Mouse (Mus musculus) lung, postnatal 0 days (tissue): Measurements from ENCODE around the gene Rnf31. TPM values are rescaled to one million over a fixed set of nuclear protein-coding genes. Genes with fewer than 3 reads are reported as not detected.
A peak's percentile ranks its signal among the peaks of the same experiment; 100 is the strongest.

ENCODE experiments used
- ATAC-seq: fragments of 200-750 bp; cut with Nextera tagmentation; 2 replicates; pipeline ENCODE4 v1.8.0; 2017; ENCODE audit warnings: moderate library complexity
- DNase-seq: peaks from one replicate; pipeline ENCODE4 v3.0.0-alpha.2; 2016; ENCODE audit warnings: low spot score
- H3K27ac ChIP-seq: fragments of 300-500 bp; sonication (generic); 2 replicates; pipeline ENCODE4 v1.5.1; 2014; ENCODE audit warnings: antibody characterized with exemption, mild to moderate bottlenecking, low read length, mixed read lengths
- H3K27me3 ChIP-seq: fragments of 300-500 bp; sonication (generic); replicated peaks from 2 replicates; pipeline ENCODE4 v1.6.1; 2014; ENCODE audit warnings: low read length, mixed read lengths; ENCODE audit not compliant: insufficient read depth
- H3K36me3 ChIP-seq: fragments of 300-500 bp; sonication (generic); 2 replicates; pipeline ENCODE4 v1.6.1; 2014; ENCODE audit warnings: low read length, mixed read lengths; ENCODE audit not compliant: insufficient read depth
- H3K4me1 ChIP-seq: fragments of 300-500 bp; sonication (generic); 2 replicates; pipeline ENCODE4 v1.6.1; 2014; ENCODE audit warnings: antibody characterized with exemption, low read depth, low read length, mixed read lengths; ENCODE audit not compliant: insufficient read depth
- H3K4me2 ChIP-seq: fragments of 300-500 bp; sonication (generic); replicated peaks from 2 replicates; pipeline ENCODE4 v1.6.1; 2014; ENCODE audit warnings: low read depth, mild to moderate bottlenecking, low read length, moderate library complexity, mixed read lengths
- H3K4me3 ChIP-seq: fragments of 300-500 bp; sonication (generic); 2 replicates; pipeline ENCODE4 v1.5.1; 2014; ENCODE audit warnings: low read depth, low read length
- H3K9ac ChIP-seq: fragments of 300-500 bp; sonication (generic); replicated peaks from 2 replicates; pipeline ENCODE4 v1.6.1; 2014; ENCODE audit warnings: low read depth, mild to moderate bottlenecking
- H3K9me3 ChIP-seq: fragments of 300-500 bp; sonication (generic); 2 replicates; pipeline ENCODE4 v1.6.1; 2016; ENCODE audit warnings: low read length, mixed read lengths
- CTCF ChIP-seq: IDR thresholded peaks from 2 replicates; pipeline ENCODE4 v1.5.1; 2016; ENCODE audit warnings: antibody characterized with exemption, mild to moderate bottlenecking
- EP300 ChIP-seq: IDR thresholded peaks from 2 replicates; pipeline ENCODE4 v1.6.1; 2016; ENCODE audit warnings: antibody characterized with exemption, mild to moderate bottlenecking, control low read depth
- WGBS: fragments of 180-500 bp; shearing (Covaris S2); extraction: QIAGEN DNeasy Blood & Tissue Kit; methylation state at CpG from one replicate; pipeline ENCODE4 v1.1.7; 2014; 5-methylcytosine and 5-hydroxymethylcytosine counted together
- polyA plus RNA-seq: library from polyadenylated mRNA; unstranded; fragments of >200 nt; fragmentation: Nextera tagmentation; extraction: Ambion mirVana; gene quantifications from 2 replicates; pipeline ENCODE4 v1.2.1, GENCODE M21; 2015

Gene Rnf31
- polyA plus RNA-seq, 1 experiment from 2014 or later: 24.1 TPM

- H3K36me3 ChIP-seq: peaks cover 41% of the 10 kb centered on the region
- no peak overlapping the region; the same call in 1 of the 2 replicates for H3K9ac ChIP-seq
- ATAC-seq (no peak), DNase-seq (no peak)
- no peak overlapping the region for H3K4me3 ChIP-seq
- H3K9me3 ChIP-seq: no peaks in the 10 kb centered on the region
- TF ChIP-seq EP300 (no peak), CTCF (no peak)
- H3K27ac ChIP-seq: no peak overlapping the region
- no peak overlapping the region for H3K4me2 ChIP-seq
- WGBS: 92% methylated on average over 16 of the region's 16 CpGs
- H3K4me1 ChIP-seq: peaks cover 5% of the 10 kb centered on the region
- H3K27me3 ChIP-seq: no peaks in the 10 kb centered on the region
These were observed 14.4 kb downstream of the Rnf31 start for GRCm38 (mm10) chr14:55605743-55606459.

GRCm38 (mm10) chr14:55608339-55608738 lies 16.8 kb downstream of the Rnf31 start:
- no peaks in the 10 kb centered on the region for H3K27me3 ChIP-seq
- no peak for DNase-seq
- no peak overlapping the region for H3K9ac ChIP-seq
- H3K4me2 ChIP-seq: no peak overlapping the region
- WGBS: 100% methylated on average over 6 of the region's 6 CpGs
- no peaks in the 10 kb centered on the region for H3K9me3 ChIP-seq
- no peak overlapping the region for H3K4me3 ChIP-seq
- H3K27ac ChIP-seq: no peak overlapping the region
- peaks cover 35% of the 10 kb centered on the region for H3K36me3 ChIP-seq
- H3K4me1 ChIP-seq: peaks cover 5% of the 10 kb centered on the region
- no peak for ATAC-seq
- TF ChIP-seq CTCF (no peak), EP300 (no peak)

- Histone ChIP-seq H3K4me1 (no peaks in the 10 kb centered on the region; the same call in 1 of the 2 replicates), H3K27ac (no peak overlapping the region), H3K9me3 (no peaks in the 10 kb centered on the region), H3K4me2 (no peak overlapping the region), H3K9ac (no peak overlapping the region), H3K36me3 (peaks cover 15% of the 10 kb centered on the region), H3K27me3 (no peaks in the 10 kb centered on the region), H3K4me3 (no peak overlapping the region)
- 43% methylated on average over 6 of the region's 6 CpGs for WGBS
- TF ChIP-seq CTCF (no peak), EP300 (no peak)
- no peak for ATAC-seq
- DNase-seq: no peak
These were observed 21.8 kb downstream of the Rnf31 start for GRCm38 (mm10) chr14:55613346-55613745.

- Histone ChIP-seq H3K9ac (no peak overlapping the region), H3K36me3 (peaks cover 2% of the 10 kb centered on the region; the same call in 1 of the 2 replicates), H3K27me3 (no peaks in the 10 kb centered on the region), H3K27ac (peak overlapping the region; percentile 44; the same call in 1 of the 2 replicates), H3K4me1 (no peaks in the 10 kb centered on the region; the same call in 1 of the 2 replicates), H3K4me2 (no peak overlapping the region), H3K4me3 (no peak overlapping the region), H3K9me3 (no peaks in the 10 kb centered on the region)
- TF ChIP-seq CTCF: no peak
- peak; percentile 94 for TF ChIP-seq EP300
- 64% methylated on average over 7 of the region's 7 CpGs for WGBS
- ATAC-seq (peak; percentile 70), DNase-seq (peak; percentile 64)
These were observed 23.2 kb downstream of the Rnf31 start for GRCm38 (mm10) chr14:55614565-55615178.

- TF ChIP-seq EP300 (no peak), CTCF (no peak)
- 49% methylated on average over 2 of the region's 2 CpGs for WGBS
- H3K27ac ChIP-seq: no peak overlapping the region
- no peaks in the 10 kb centered on the region for H3K9me3 ChIP-seq
- no peak overlapping the region for H3K4me3 ChIP-seq
- ATAC-seq (no peak), DNase-seq (peak; percentile 61)
- H3K27me3 ChIP-seq: no peaks in the 10 kb centered on the region
- H3K36me3 ChIP-seq: no peaks in the 10 kb centered on the region
- no peak overlapping the region for H3K9ac ChIP-seq
- H3K4me1 ChIP-seq: no peaks in the 10 kb centered on the region; the same call in 1 of the 2 replicates
- H3K4me2 ChIP-seq: no peak overlapping the region
These were observed 24.4 kb downstream of the Rnf31 start for GRCm38 (mm10) chr14:55615876-55616275.

- no peak overlapping the region for H3K27ac ChIP-seq
- no peak for ATAC-seq
- WGBS: 72% methylated on average over 2 of the region's 2 CpGs
These were observed 25.3 kb downstream of the Rnf31 start for GRCm38 (mm10) chr14:55616844-55617243.

More at GRCm38 (mm10) chr14:55616844-55617243, 25.3 kb downstream of the Rnf31 start:
- no peak overlapping the region for H3K4me2 ChIP-seq
- H3K36me3 ChIP-seq: no peaks in the 10 kb centered on the region
- no peaks in the 10 kb centered on the region for H3K27me3 ChIP-seq
- H3K4me3 ChIP-seq: no peak overlapping the region
- H3K9me3 ChIP-seq: no peaks in the 10 kb centered on the region
- H3K4me1 ChIP-seq: no peaks in the 10 kb centered on the region; the same call in 1 of the 2 replicates
- H3K9ac ChIP-seq: no peak overlapping the region
- TF ChIP-seq EP300: no peak
- no peak for TF ChIP-seq CTCF
- no peak for DNase-seq
